Mouse (Mus musculus) CH12.LX (cell line): ENCODE data around the gene Ubtf. TPM values are rescaled to one million over a fixed set of nuclear protein-coding genes. Genes with fewer than 3 reads are reported as not detected.

Experiments used
- DNase-seq: peaks from one replicate; pipeline ENCODE4 v3.0.0-alpha.2; 2013; ENCODE audit errors: extremely low read depth
- H3K27ac ChIP-seq: 2 replicates; pipeline ENCODE4 v1.5.1; 2012; ENCODE audit warnings: low read depth, mild to moderate bottlenecking, control low read depth, moderate library complexity; ENCODE audit not compliant: insufficient read depth
- H3K27me3 ChIP-seq: replicated peaks from 2 replicates; pipeline ENCODE3; 2012; ENCODE audit warnings: inconsistent platforms
- H3K36me3 ChIP-seq, 2 experiments: replicated peaks in 1 of 2; 2 replicates each; pipeline versions ENCODE3 to v1.6.1; 2012; ENCODE audit warnings: inconsistent platforms in 1 of 2, low read length in 1 of 2, mild to moderate bottlenecking in 1 of 2, mixed read lengths in 1 of 2, moderate library complexity in 1 of 2; ENCODE audit not compliant: control insufficient read depth in 1 of 2, insufficient read depth in 1 of 2
- H3K4me1 ChIP-seq, 2 experiments: 2 replicates each; pipeline ENCODE4 v1.6.1; 2012; ENCODE audit warnings: inconsistent platforms in 1 of 2, moderate library complexity in 1 of 2; ENCODE audit not compliant: insufficient read depth in 2 of 2, control insufficient read depth in 1 of 2
- H3K4me2 ChIP-seq: 2 replicates; pipeline ENCODE4 v1.6.1; 2012; ENCODE audit warnings: low read depth, mild to moderate bottlenecking, control low read depth; ENCODE audit not compliant: poor library complexity, insufficient read depth, severe bottlenecking
- H3K4me3 ChIP-seq, 3 experiments: fragments of 150-350 bp in 1 of 3; sonication (generic) in 1 of 3; replicated peaks in 1 of 3; 2 replicates each; pipeline versions ENCODE3 to v1.5.1; 2011 to 2012; ENCODE audit warnings: low read depth in 2 of 3, low read length in 2 of 3, mild to moderate bottlenecking in 2 of 3, moderate library complexity in 2 of 3, control low read depth in 1 of 3, improper control_type of control experiment in 1 of 3, inconsistent platforms in 1 of 3, mixed read lengths in 1 of 3; ENCODE audit not compliant: poor library complexity in 1 of 3
- H3K79me2 ChIP-seq: replicated peaks from 2 replicates; pipeline ENCODE4 v1.6.1; 2012; ENCODE audit warnings: mild to moderate bottlenecking, moderate library complexity; ENCODE audit not compliant: control insufficient read depth, poor library complexity, insufficient read depth, severe bottlenecking; ENCODE audit errors: extremely low read depth
- H3K9ac ChIP-seq: 2 replicates; pipeline ENCODE4 v1.6.1; 2012; ENCODE audit warnings: low read depth, mild to moderate bottlenecking, control low read depth, moderate library complexity; ENCODE audit not compliant: insufficient read depth
- H3K9me3 ChIP-seq: replicated peaks from 2 replicates; pipeline ENCODE3; 2012; ENCODE audit warnings: low read length, inconsistent platforms, mixed read lengths
- BHLHE40 ChIP-seq: IDR thresholded peaks from 2 replicates; pipeline ENCODE4 v1.6.1; 2011; ENCODE audit warnings: mild to moderate bottlenecking, low read depth, low read length, improper control_type of control experiment
- CHD1 ChIP-seq: IDR thresholded peaks from 2 replicates; pipeline ENCODE4 v1.6.1; 2012; ENCODE audit warnings: low read depth, low read length, improper control_type of control experiment, inconsistent platforms
- CHD2 ChIP-seq: IDR thresholded peaks from 2 replicates; pipeline ENCODE4 v1.6.1; 2011; ENCODE audit warnings: low read length, improper control_type of control experiment
- CTCF ChIP-seq, 2 experiments: IDR thresholded peaks in 1 of 2; conservative IDR thresholded peaks in 1 of 2; 2 replicates each; pipeline ENCODE4 v1.5.1; 2011 to 2012; ENCODE audit warnings: low read depth in 2 of 2, low read length in 2 of 2, improper control_type of control experiment in 1 of 2, inconsistent platforms in 1 of 2, mild to moderate bottlenecking in 1 of 2, moderate library complexity in 1 of 2
- E2F4 ChIP-seq: IDR thresholded peaks from 2 replicates; pipeline ENCODE4 v1.6.1; 2011; ENCODE audit warnings: low read depth, low read length, improper control_type of control experiment; ENCODE audit not compliant: insufficient replicate concordance
- ELF1 ChIP-seq: IDR thresholded peaks from 2 replicates; pipeline ENCODE4 v1.6.1; 2014; ENCODE audit warnings: low read depth, mild to moderate bottlenecking, inconsistent platforms, low read length, improper control_type of control experiment
- EP300 ChIP-seq: IDR thresholded peaks from 2 replicates; pipeline ENCODE4 v1.6.1; 2011; ENCODE audit warnings: low read length, improper control_type of control experiment
- ETS1 ChIP-seq: conservative IDR thresholded peaks from 2 replicates; pipeline ENCODE4 v1.6.1; 2012; ENCODE audit warnings: low read depth, mild to moderate bottlenecking, inconsistent platforms, low read length, improper control_type of control experiment, moderate library complexity
- GABPA ChIP-seq: IDR thresholded peaks from 2 replicates; pipeline ENCODE4 v1.6.1; 2012; ENCODE audit warnings: low read depth, low read length, improper control_type of control experiment, inconsistent platforms; ENCODE audit not compliant: insufficient replicate concordance
- HCFC1 ChIP-seq: IDR thresholded peaks from 2 replicates; pipeline ENCODE4 v1.6.1; 2012; ENCODE audit warnings: low read depth, mild to moderate bottlenecking, inconsistent platforms, low read length, improper control_type of control experiment
- IRF4 ChIP-seq: IDR thresholded peaks from 2 replicates; pipeline ENCODE4 v1.6.1; 2014; ENCODE audit warnings: low read depth, mild to moderate bottlenecking, inconsistent platforms, low read length, improper control_type of control experiment
- JUN ChIP-seq: IDR thresholded peaks from 2 replicates; pipeline ENCODE4 v1.6.1; 2011; ENCODE audit warnings: low read depth, mild to moderate bottlenecking, low read length, improper control_type of control experiment, moderate library complexity; ENCODE audit not compliant: insufficient read depth
- JUND ChIP-seq: conservative IDR thresholded peaks from 2 replicates; pipeline ENCODE4 v1.6.1; 2011; ENCODE audit warnings: low read depth, low read length, improper control_type of control experiment
- KAT2A ChIP-seq: IDR thresholded peaks from 2 replicates; pipeline ENCODE4 v1.6.1; 2012; ENCODE audit warnings: low read length, improper control_type of control experiment, inconsistent platforms; ENCODE audit not compliant: insufficient replicate concordance
- MAX ChIP-seq: IDR thresholded peaks from 2 replicates; pipeline ENCODE4 v1.6.1; 2011; ENCODE audit warnings: low read length, improper control_type of control experiment
- MAZ ChIP-seq: IDR thresholded peaks from 2 replicates; pipeline ENCODE4 v1.6.1; 2012; ENCODE audit warnings: low read depth, mild to moderate bottlenecking, inconsistent platforms, low read length, improper control_type of control experiment, moderate library complexity
- MEF2A ChIP-seq: IDR thresholded peaks from 2 replicates; pipeline ENCODE4 v1.6.1; 2014; ENCODE audit warnings: low read depth, mild to moderate bottlenecking, inconsistent platforms, low read length, improper control_type of control experiment, borderline replicate concordance
- MXI1 ChIP-seq: IDR thresholded peaks from 2 replicates; pipeline ENCODE4 v1.6.1; 2011; ENCODE audit warnings: mild to moderate bottlenecking, low read depth, low read length, improper control_type of control experiment
- MYC ChIP-seq: IDR thresholded peaks from 2 replicates; pipeline ENCODE4 v1.6.1; 2011; ENCODE audit warnings: low read depth, mild to moderate bottlenecking, improper control_type of control experiment, low read length
- NELFE ChIP-seq: IDR thresholded peaks from 2 replicates; pipeline ENCODE4 v1.6.1; 2011; ENCODE audit warnings: low read depth, low read length, improper control_type of control experiment
- NRF1 ChIP-seq: IDR thresholded peaks from 2 replicates; pipeline ENCODE4 v1.6.1; 2014; ENCODE audit warnings: low read depth, mild to moderate bottlenecking, inconsistent platforms, low read length, improper control_type of control experiment, moderate library complexity
- PAX5 ChIP-seq: IDR thresholded peaks from 2 replicates; pipeline ENCODE4 v1.6.1; 2012; ENCODE audit warnings: low read length, inconsistent platforms, mixed read lengths
- POLR2A ChIP-seq: IDR thresholded peaks from 2 replicates; pipeline ENCODE4 v1.6.1; 2011; ENCODE audit warnings: low read depth, mild to moderate bottlenecking, improper control_type of control experiment, low read length
- RCOR1 ChIP-seq: conservative IDR thresholded peaks from 2 replicates; pipeline ENCODE4 v1.6.1; 2012; ENCODE audit warnings: low read depth, mild to moderate bottlenecking, inconsistent platforms, low read length, improper control_type of control experiment
- SIN3A ChIP-seq: IDR thresholded peaks from 2 replicates; pipeline ENCODE4 v1.6.1; 2012; ENCODE audit warnings: low read length, improper control_type of control experiment, inconsistent platforms
- SMC3 ChIP-seq: IDR thresholded peaks from 2 replicates; pipeline ENCODE4 v1.6.1; 2011; ENCODE audit warnings: low read depth, low read length, improper control_type of control experiment
- TBP ChIP-seq: conservative IDR thresholded peaks from 2 replicates; pipeline ENCODE4 v1.6.1; 2011; ENCODE audit warnings: low read depth, low read length, improper control_type of control experiment
- TCF12 ChIP-seq: IDR thresholded peaks from 2 replicates; pipeline ENCODE4 v1.6.1; 2014; ENCODE audit warnings: low read depth, mild to moderate bottlenecking, inconsistent platforms, low read length, improper control_type of control experiment
- UBTF ChIP-seq: IDR thresholded peaks from 2 replicates; pipeline ENCODE4 v1.6.1; 2012; ENCODE audit warnings: low read depth, mild to moderate bottlenecking, inconsistent platforms, low read length, improper control_type of control experiment, moderate library complexity
- USF1 ChIP-seq: IDR thresholded peaks from 2 replicates; pipeline ENCODE4 v1.6.1; 2014; ENCODE audit warnings: low read depth, mild to moderate bottlenecking, inconsistent platforms, low read length, improper control_type of control experiment
- USF2 ChIP-seq: conservative IDR thresholded peaks from 2 replicates; pipeline ENCODE4 v1.6.1; 2011; ENCODE audit warnings: low read depth, low read length, improper control_type of control experiment
- ZC3H11A ChIP-seq: IDR thresholded peaks from 2 replicates; pipeline ENCODE4 v1.6.1; 2012; ENCODE audit warnings: low read depth, mild to moderate bottlenecking, inconsistent platforms, low read length, improper control_type of control experiment
- ZKSCAN1 ChIP-seq: IDR thresholded peaks from 2 replicates; pipeline ENCODE4 v1.6.1; 2012; ENCODE audit warnings: low read depth, inconsistent platforms, low read length, improper control_type of control experiment, borderline replicate concordance
- ZMIZ1 ChIP-seq: IDR thresholded peaks from 2 replicates; pipeline ENCODE4 v1.6.1; 2012; ENCODE audit warnings: low read depth, mild to moderate bottlenecking, inconsistent platforms, low read length, improper control_type of control experiment
- ZNF384 ChIP-seq: IDR thresholded peaks from 2 replicates; pipeline ENCODE4 v1.6.1; 2012; ENCODE audit warnings: low read depth, low read length, improper control_type of control experiment, inconsistent platforms
- dilution Hi-C: fragments of 300-500 bp; cut with MboI; formaldehyde crosslinking; loops from 2 replicates; pipeline ENCODE4 v1.14.3; 2020; ENCODE audit warnings: low sequenced_read_pairs; ENCODE audit not compliant: extremely low pct_unique_long_range_greater_than_20kb, extremely low pct_ligation_motif_present
- in situ Hi-C: fragments of 300-500 bp; cut with MboI; formaldehyde crosslinking; loops from 3 replicates; pipeline ENCODE4 v1.14.3; 2019; ENCODE audit warnings: low sequenced_read_pairs, low pct_ligation_motif_present, low pct_unique_long_range_greater_than_20kb, mixed read lengths
- polyA plus RNA-seq: library from polyadenylated mRNA; unstranded; fragments of >175 nt; gene quantifications from 2 replicates; pipeline ENCODE4 v1.2.1, GENCODE M21; 2012; ENCODE audit warnings: low read depth; ENCODE audit not compliant: insufficient read length
- total RNA-seq, 2 experiments: library from RNA; depleted of rRNA; stranded (reverse); fragments of 300-350 nt in 1 of 2; fragments of >200 nt in 1 of 2; gene quantifications; 2 replicates each; pipeline ENCODE4 v1.2.3; 2012 to 2014

Ubtf gene
- total and polyA plus RNA-seq, 3 experiments = 89.9 to 126 (median 124) TPM

DNA sequence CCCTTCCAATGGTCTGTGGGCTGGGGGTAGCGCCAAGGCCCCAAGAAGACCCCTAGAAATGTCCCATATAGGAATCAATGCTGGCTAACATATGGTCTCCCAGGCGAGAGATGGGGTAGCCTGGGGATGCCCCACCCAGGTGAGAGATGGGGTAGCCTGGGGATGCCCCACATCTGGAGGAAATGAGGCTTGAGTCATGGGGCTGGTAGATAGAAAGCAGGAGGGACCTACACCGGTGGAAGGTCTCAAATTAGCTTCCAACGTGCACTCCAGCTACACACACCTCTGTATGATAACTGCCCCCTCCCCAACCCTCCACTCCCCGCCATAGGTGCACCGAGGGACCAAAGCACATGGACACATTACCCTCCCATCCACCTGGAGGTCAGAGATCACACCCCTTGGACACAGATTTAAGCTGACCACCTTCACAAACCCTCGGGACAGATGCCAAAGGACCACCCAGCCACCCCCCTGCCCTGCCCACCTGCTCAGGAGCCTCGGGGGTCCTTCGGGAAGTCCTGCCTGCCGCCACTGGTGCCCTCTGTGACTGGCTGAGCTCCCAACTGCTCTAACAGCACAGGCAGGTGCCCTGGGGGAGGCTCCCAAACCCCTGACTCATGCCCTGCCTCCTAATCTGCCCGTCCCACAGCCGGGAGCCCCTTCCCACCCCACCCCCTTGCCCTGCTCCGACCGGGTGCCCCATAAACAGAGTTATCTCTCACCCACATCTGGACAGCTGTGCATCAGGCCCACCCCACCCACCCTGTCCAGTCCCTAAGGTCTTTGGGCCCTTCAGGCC lies 45.2 kb upstream of the Ubtf start:
- Histone ChIP-seq H3K4me2 (no peak overlapping the region), H3K79me2 (no peaks in the 10 kb centered on the region), H3K4me1 (peaks cover 37 to 55% of the 10 kb centered on the region in 2 experiments), H3K36me3 (no peaks in the 10 kb centered on the region), H3K4me3 (no peak overlapping the region), H3K27me3 (peaks cover 79% of the 10 kb centered on the region), H3K9me3 (no peaks in the 10 kb centered on the region), H3K9ac (no peak overlapping the region), H3K27ac (no peak overlapping the region)
- in situ Hi-C loops = no loop called here
- TF ChIP-seq SIN3A (no peak), ETS1 (peak; percentile 79), NELFE (no peak), MAX (no peak), KAT2A (no peak), TBP (no peak), RCOR1 (no peak), CTCF (conservative IDR thresholded peaks at IDR 0.05 in 1 of 2, IDR thresholded peaks at IDR 0.05 in 1 of 2; ENCODE audit: low read depth in 2 of 2, low read length in 2 of 2) (no peak), UBTF (0 out of 2 replicates have a peak, but pooled peaks have one; percentile 22), BHLHE40 (peak; percentile 20; the same call in 1 of the 2 replicates), ZMIZ1 (no peak), SMC3 (no peak), TCF12 (peak; percentile 29; the same call in 1 of the 2 replicates), PAX5 (no peak), JUND (no peak), CHD2 (no peak), ELF1 (no peak), MAZ (no peak), USF2 (no peak), MYC (no peak), HCFC1 (no peak), NRF1 (no peak), ZKSCAN1 (no peak), GABPA (no peak), EP300 (0 out of 2 replicates have a peak, but pooled peaks have one; percentile 35), JUN (no peak), MXI1 (peak; percentile 50; the same call in 1 of the 2 replicates), MEF2A (0 out of 2 replicates have a peak, but pooled peaks have one; percentile 44), IRF4 (0 out of 2 replicates have a peak, but pooled peaks have one; percentile 40), POLR2A (no peak), USF1 (no peak), CHD1 (no peak), E2F4 (no peak), ZC3H11A (no peak), ZNF384 (no peak)
- dilution Hi-C loops = no loop called here
- no peak for DNase-seq
